Mouse (Mus musculus) stomach, postnatal 0 days (tissue): Measurements from ENCODE around the gene Eif5a.

Experiments
- CTCF ChIP-seq: IDR thresholded peaks from 2 replicates; pipeline ENCODE4 v1.5.1; 2016; ENCODE audit warnings: antibody characterized with exemption, low read depth, mild to moderate bottlenecking, moderate library complexity
- EP300 ChIP-seq: optimal IDR thresholded peaks from 2 replicates; pipeline ENCODE3; 2016; ENCODE audit warnings: antibody characterized with exemption

GRCm38 (mm10) chr11:69921114-69922011 lies at the start of gene Eif5a:
- TF ChIP-seq EP300 (no peak), CTCF (peak; percentile 79)
